Mouse (Mus musculus) liver, embryonic 13.5 days (tissue): ENCODE data around the gene Man2a2. TPM values are rescaled to one million over a fixed set of nuclear protein-coding genes. Genes with fewer than 3 reads are reported as not detected.
A peak's percentile ranks its signal among the peaks of the same experiment; 100 is the strongest.

Experiments used
- ATAC-seq: fragments of 200-750 bp; cut with Nextera tagmentation; 2 replicates; pipeline ENCODE4 v1.8.0; 2017; ENCODE audit warnings: low read depth, mild to moderate bottlenecking, moderate number of reproducible peaks, moderate library complexity
- DNase-seq: peaks from one replicate; pipeline ENCODE4 v3.0.0; 2022
- H3K27ac ChIP-seq: fragments of 300-500 bp; sonication (generic); 2 replicates; pipeline ENCODE4 v1.5.1; 2015; ENCODE audit warnings: moderate library complexity, mild to moderate bottlenecking, inconsistent platforms
- H3K27me3 ChIP-seq: fragments of 300-500 bp; sonication (generic); 2 replicates; pipeline ENCODE4 v1.6.1; 2015; ENCODE audit warnings: mild to moderate bottlenecking, inconsistent platforms
- H3K36me3 ChIP-seq: fragments of 300-500 bp; sonication (generic); 2 replicates; pipeline ENCODE4 v1.6.1; 2015; ENCODE audit warnings: mild to moderate bottlenecking, inconsistent platforms
- H3K4me1 ChIP-seq: fragments of 300-500 bp; sonication (generic); replicated peaks from 2 replicates; pipeline ENCODE4 v1.6.1; 2015; ENCODE audit warnings: inconsistent platforms
- H3K4me2 ChIP-seq: fragments of 300-500 bp; sonication (generic); 2 replicates; pipeline ENCODE4 v1.6.1; 2015; ENCODE audit warnings: inconsistent platforms, mild to moderate bottlenecking, moderate library complexity
- H3K4me3 ChIP-seq: fragments of 300-500 bp; sonication (generic); replicated peaks from 2 replicates; pipeline ENCODE4 v1.5.1; 2015; ENCODE audit warnings: mild to moderate bottlenecking, inconsistent platforms
- H3K9ac ChIP-seq: fragments of 300-500 bp; sonication (generic); 2 replicates; pipeline ENCODE4 v1.6.1; 2015; ENCODE audit warnings: mild to moderate bottlenecking, inconsistent platforms
- H3K9me3 ChIP-seq: fragments of 300-500 bp; sonication (generic); replicated peaks from 2 replicates; pipeline ENCODE4 v1.6.1; 2016; ENCODE audit warnings: inconsistent platforms
- WGBS: fragments of 180-500 bp; shearing (Covaris S2); methylation state at CpG from one replicate; pipeline ENCODE4 v1.1.7; 2015; ENCODE audit not compliant: insufficient replicate concordance; 5-methylcytosine and 5-hydroxymethylcytosine counted together
- polyA plus RNA-seq: library from polyadenylated mRNA; unstranded; fragments of >200 nt; fragmentation: Nextera tagmentation; extraction: Ambion mirVana; gene quantifications from 2 replicates; pipeline ENCODE4 v1.2.1, GENCODE M21; 2015

The Man2a2 gene
- polyA plus RNA-seq, 1 experiment from 2014 or later = 2.2 TPM

DNA sequence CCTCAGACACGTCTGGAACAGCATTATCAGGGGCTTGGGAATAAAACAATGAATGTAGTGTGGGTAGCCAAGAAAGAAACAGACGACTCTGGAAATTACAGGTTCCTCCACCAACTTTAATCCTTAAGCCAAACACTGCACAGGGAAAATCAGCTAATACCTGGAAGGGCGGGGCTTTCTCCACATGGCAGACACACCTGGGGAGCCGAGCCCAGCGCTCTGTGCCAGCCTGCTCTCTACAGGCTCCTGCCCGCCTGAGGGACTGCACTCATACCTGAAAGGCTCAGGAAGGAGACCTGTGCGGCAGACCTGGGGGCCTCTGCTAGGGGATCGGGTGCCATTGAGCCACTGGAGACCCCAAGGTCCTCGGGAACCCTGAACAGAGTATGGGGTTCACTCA lies 36.5 kb upstream of the Man2a2 start:
- ATAC-seq = no peak
- Histone ChIP-seq H3K4me2 (no peak overlapping the region), H3K9me3 (no peaks in the 10 kb centered on the region), H3K9ac (no peak overlapping the region), H3K4me1 (peaks cover 23% of the 10 kb centered on the region), H3K36me3 (no peaks in the 10 kb centered on the region), H3K4me3 (no peak overlapping the region), H3K27me3 (peaks cover 56% of the 10 kb centered on the region), H3K27ac (no peak overlapping the region)
- WGBS = 66% methylated on average over 9 of the region's 9 CpGs
- no peak for DNase-seq

DNA sequence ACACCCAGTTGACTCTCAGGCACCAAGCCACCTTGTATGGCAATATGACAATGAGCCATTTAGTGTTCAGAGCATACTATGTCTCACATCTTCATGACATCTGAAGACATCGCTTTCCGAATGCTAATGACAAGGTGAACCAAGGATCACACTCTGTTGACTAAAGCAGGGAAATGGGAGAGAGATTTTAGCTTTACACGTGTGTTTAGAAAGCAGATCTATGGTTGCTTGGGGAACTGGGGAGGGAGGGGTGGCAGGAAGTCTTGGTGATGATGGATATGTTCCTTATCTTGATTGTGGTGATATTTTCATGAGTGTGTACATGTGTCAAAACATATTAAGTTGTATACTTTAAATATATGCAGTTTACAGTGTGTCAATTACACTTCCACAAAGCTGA lies 35.0 kb upstream of the Man2a2 start:
- Histone ChIP-seq H3K36me3 (no peaks in the 10 kb centered on the region), H3K4me3 (no peak overlapping the region), H3K9ac (no peak overlapping the region), H3K4me1 (peaks cover 32% of the 10 kb centered on the region), H3K4me2 (no peak overlapping the region), H3K9me3 (no peaks in the 10 kb centered on the region), H3K27ac (no peak overlapping the region), H3K27me3 (peaks cover 71% of the 10 kb centered on the region)
- 54% methylated on average over 3 of the region's 3 CpGs for WGBS
- ATAC-seq = no peak
- no peak for DNase-seq

DNA sequence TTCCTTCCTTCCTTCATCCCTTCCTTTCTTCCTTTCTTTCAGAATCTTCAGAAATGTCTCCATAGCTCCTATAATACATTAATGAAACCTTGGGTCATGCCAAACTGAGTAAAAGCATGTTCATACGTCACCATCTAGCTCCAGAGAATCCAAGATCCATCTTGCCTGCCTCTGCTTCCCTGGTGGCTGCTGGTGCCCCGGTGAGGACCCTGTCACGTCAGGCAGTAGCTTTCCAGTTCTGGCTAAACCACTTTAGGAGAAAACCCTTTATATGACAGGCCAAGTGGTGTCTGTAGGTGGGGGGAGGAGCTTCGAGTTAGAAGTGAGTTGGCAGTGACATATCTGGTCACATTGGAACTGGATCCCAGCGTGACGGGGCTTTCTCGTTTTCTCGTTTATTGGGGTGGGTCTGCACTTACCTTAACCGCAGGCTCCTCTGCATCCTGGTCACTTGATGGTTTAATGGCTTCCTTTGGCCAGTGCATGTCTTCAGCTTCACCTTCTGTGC lies 34.1 kb upstream of the Man2a2 start, which contains the start of gene Furin:
Gene Furin (minus strand): TSS at position 249 of the 508 bp plus-strand sequence.
- H3K27me3 ChIP-seq = peaks cover 81% of the 10 kb centered on the region
- no peak within 1 kb of the TSS for H3K4me3 ChIP-seq
- no peaks in the 10 kb centered on the region for H3K36me3 ChIP-seq
- H3K27ac ChIP-seq = no peak within 1 kb of the TSS
- 71% methylated on average over 9 of the region's 9 CpGs for WGBS
- no peak for ATAC-seq
- H3K4me1 ChIP-seq = peaks cover 41% of the 10 kb centered on the region
- H3K9ac ChIP-seq = no peak within 1 kb of the TSS
- no peak within 1 kb of the TSS for H3K4me2 ChIP-seq
- H3K9me3 ChIP-seq = no peaks in the 10 kb centered on the region
- no peak for DNase-seq

DNA sequence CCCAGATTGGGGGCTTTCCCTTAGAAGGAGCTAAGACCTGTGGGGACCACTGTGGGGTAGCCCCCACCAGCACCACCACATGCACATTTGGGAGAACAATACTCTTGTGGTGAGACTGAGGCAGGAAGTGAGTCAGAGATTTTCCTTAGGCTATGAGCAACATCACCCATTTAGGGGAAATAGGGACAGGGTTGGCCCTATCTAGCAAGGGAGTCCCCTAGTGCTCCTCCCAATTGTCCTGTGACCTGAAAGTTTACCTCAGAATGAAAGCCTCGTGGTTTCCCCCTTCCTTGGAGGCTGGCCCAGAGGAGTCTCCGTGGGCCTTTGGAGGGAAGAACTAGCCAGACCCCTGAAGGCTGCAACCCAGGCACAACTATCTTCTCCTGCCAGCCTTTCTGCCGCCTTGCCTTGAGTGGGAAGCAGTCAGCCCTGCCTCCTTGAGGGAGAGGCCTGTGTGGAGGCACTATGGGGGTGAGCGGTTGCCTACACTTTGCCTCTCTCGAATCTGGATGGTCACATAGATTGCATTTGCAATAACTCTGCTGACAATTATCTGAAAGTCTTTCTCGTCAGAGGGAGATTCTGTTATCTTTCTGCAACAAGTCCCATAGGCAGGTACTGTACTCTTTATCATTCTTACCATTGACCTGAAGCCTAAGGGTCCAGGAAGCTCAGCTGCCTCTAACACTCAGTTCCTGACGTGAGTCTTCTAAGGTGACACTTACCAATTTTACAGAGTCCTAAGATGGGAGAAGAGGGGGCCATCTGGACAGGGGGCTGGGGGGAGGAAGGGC lies 33.1 kb upstream of the Man2a2 start:
- ATAC-seq = no peak
- peaks cover 83% of the 10 kb centered on the region for H3K27me3 ChIP-seq
- H3K4me3 ChIP-seq = no peak overlapping the region
- DNase-seq = no peak
- no peak overlapping the region for H3K4me2 ChIP-seq
- no peak overlapping the region for H3K9ac ChIP-seq
- no peaks in the 10 kb centered on the region for H3K9me3 ChIP-seq
- WGBS = 11% methylated on average over 7 of the region's 7 CpGs
- no peak overlapping the region for H3K27ac ChIP-seq
- no peaks in the 10 kb centered on the region for H3K36me3 ChIP-seq
- peaks cover 47% of the 10 kb centered on the region for H3K4me1 ChIP-seq

DNA sequence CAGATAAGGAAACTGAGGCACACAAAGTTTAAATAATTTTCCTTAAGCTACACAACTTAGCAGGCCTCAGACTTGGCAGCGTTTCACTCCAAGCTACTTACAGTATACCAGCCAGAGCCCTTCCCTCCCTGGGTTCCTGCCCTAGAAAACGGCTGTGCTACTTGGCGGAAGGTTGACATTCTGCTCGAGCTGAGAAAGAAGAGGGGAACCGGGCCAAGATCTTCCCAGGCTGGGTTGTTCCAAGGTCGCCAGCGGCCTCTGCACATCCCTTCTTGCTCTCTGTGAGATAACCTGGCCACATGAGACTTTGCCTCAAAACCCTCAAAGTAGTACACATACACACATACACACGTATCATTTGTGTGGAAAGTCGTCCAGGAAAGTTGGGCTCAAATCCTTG lies 32.4 kb upstream of the Man2a2 start:
- no peak for ATAC-seq
- H3K27ac ChIP-seq = peak overlapping the region; percentile 68; the same call in 1 of the 2 replicates
- peak overlapping the region; percentile 76; the same call in 1 of the 2 replicates for H3K4me3 ChIP-seq
- WGBS = 38% methylated on average over 9 of the region's 9 CpGs
- H3K27me3 ChIP-seq = peaks cover 82% of the 10 kb centered on the region
- DNase-seq = no peak
- H3K9me3 ChIP-seq = no peaks in the 10 kb centered on the region
- H3K4me1 ChIP-seq = peaks cover 47% of the 10 kb centered on the region
- no peaks in the 10 kb centered on the region for H3K36me3 ChIP-seq
- peak overlapping the region; percentile 90 for H3K4me2 ChIP-seq
- H3K9ac ChIP-seq = peak overlapping the region; percentile 85; the same call in 1 of the 2 replicates

DNA sequence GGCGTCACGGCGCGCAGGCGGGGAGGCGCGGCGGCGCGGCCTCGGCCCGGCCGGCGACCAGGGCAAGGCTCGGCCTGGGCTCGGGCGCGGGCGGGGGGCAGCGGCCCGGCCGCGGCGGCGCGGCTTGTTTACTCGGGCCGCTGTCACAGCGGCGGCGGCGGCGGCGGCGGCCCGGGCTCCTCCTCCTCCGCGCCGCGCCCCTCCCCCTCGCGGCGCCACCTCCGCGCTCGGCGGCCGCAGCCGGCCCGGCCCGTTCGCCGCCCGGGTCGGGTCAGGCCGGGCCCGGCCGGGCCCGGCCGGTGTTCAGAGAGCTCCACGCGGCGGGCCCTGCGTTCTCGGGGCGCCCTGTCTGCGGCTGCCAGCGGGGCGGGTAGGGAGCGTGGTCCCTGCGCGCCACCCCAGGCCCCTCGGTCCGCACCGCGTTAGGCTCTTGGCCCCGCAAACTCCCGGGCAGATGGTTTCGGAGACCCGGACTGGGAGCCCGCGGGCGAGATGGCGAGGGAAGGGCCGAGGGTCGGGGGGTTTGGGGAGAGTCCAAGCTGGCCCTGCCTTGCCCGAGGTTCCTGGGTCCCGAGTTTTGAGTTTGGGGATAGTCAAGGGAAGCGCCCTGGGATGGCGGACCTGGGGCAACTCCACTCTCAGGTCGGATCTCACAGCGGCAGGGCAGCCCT lies 31.6 kb upstream of the Man2a2 start:
- Histone ChIP-seq H3K27me3 (peaks cover 74% of the 10 kb centered on the region), H3K4me3 (peak overlapping the region; percentile 76), H3K4me1 (peaks cover 47% of the 10 kb centered on the region), H3K9me3 (no peaks in the 10 kb centered on the region), H3K4me2 (peak overlapping the region; percentile 90), H3K36me3 (peaks cover 2% of the 10 kb centered on the region; the same call in 1 of the 2 replicates), H3K27ac (peak overlapping the region; percentile 75), H3K9ac (peak overlapping the region; percentile 85)
- WGBS = under 1% methylated on average over 39 of the region's 92 CpGs
- DNase-seq (no peak), ATAC-seq (peak; percentile 55)

DNA sequence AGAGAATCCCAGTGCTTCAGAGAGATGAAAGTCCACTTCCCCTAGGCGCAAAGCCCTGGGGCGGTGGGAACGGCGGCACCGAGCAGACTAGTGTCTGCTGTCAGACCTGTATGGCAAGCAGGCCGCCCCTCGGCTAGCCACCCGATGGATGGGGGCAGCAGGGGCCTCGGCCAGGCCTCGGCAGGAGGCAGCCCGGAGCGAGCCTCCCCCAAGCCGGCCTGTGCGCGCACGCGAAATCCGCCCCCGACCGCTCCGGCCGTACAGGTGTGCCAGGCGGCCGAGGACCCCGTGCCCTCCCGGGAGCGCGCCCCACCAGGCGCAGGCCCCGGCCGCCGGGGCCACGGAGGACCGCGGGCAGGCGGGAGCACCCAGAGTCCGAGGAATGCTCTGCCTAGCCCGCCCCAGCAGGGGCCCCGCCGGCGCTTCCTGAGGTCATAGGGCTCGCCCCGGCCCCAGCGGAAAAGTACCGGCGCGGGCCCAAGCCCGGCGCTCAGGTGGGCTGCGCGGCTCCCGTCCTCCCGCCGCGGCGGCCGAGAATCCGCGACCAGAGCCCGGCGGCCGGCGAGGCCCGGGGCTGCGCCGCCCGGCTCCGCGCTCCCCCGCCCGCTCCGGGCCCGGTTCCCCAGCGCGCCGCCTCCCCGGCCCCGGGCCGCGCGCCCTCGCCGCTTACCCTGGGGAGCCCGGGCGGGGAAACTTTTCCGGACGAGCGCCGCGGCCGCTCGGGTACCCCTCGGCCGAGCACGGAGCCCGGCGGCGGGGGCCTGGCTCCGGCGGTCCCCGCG lies 30.9 kb upstream of the Man2a2 start:
- H3K4me2 ChIP-seq = peak overlapping the region; percentile 90
- WGBS = under 1% methylated on average over 69 of the region's 102 CpGs
- peak overlapping the region; percentile 76 for H3K4me3 ChIP-seq
- peak overlapping the region; percentile 75 for H3K27ac ChIP-seq
- H3K9ac ChIP-seq = peak overlapping the region; percentile 85
- H3K27me3 ChIP-seq = peaks cover 69% of the 10 kb centered on the region
- DNase-seq (no peak), ATAC-seq (peak; percentile 34)
- H3K9me3 ChIP-seq = no peaks in the 10 kb centered on the region
- H3K36me3 ChIP-seq = peaks cover 9% of the 10 kb centered on the region; the same call in 1 of the 2 replicates
- peaks cover 47% of the 10 kb centered on the region for H3K4me1 ChIP-seq

DNA sequence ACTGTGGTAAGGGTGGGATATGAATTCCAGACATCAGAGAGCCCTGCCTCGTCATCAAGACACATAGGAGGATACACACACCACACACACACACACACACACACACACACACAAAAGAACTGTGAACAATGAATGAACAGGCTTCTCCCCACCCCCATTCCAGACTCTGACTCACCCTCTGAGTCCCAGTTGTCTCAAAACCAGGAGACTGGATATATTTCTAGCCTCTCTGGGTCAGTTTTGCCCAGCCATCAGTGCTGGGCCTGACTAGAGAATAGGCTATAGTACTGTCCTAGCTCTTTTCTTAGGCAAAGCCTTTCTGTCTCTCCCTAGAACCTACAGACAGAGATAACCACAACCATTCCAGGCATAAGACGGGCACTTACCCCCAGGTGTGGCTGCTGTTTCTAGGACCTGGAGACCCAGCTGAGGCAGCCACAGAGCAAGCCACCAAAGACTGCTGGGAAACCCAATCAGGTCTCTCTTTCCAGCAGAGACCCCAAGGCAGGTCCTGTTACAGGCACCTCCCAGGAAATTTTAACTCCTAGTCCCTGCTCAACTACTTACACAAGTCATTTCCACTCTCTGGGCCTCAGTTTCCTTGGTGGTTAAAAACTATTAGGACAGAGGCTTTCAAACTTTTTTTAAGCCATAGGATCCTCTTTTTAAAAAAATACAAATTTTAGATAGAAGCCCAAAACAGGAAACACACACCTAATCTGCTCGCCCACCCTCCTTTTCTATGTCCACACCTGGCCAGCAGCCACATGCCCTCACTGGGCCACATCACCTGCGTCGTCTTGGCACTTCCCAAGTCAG lies 30.1 kb upstream of the Man2a2 start:
- peaks cover 51% of the 10 kb centered on the region for H3K4me1 ChIP-seq
- 23% methylated on average over 5 of the region's 5 CpGs for WGBS
- H3K9me3 ChIP-seq = no peaks in the 10 kb centered on the region
- DNase-seq (no peak), ATAC-seq (no peak)
- H3K27me3 ChIP-seq = peaks cover 62% of the 10 kb centered on the region
- H3K9ac ChIP-seq = peak overlapping the region; percentile 85
- peaks cover 15% of the 10 kb centered on the region for H3K36me3 ChIP-seq
- peak overlapping the region; percentile 75 for H3K27ac ChIP-seq
- H3K4me3 ChIP-seq = peak overlapping the region; percentile 76
- peak overlapping the region; percentile 90 for H3K4me2 ChIP-seq

DNA sequence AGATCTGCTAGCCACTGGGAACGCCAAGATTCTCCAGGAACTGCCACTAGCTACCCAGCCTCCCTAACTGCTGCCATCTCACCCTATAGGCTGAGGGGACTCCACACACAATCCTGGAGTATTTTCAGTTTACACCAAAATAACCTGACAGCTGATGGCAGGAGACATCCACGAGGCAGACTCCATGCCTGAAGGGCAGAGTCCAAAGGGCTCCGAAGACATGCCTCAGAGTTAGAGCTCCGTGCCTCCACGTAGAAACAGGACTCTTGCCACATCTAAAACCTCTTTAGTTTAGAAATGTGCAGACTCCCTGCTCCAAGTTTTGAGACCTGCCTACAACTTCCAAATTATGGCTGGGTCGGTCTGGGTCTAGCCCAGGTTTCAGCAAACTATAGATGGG lies 29.4 kb upstream of the Man2a2 start:
- H3K36me3 ChIP-seq = peaks cover 20% of the 10 kb centered on the region
- peak overlapping the region; percentile 76 for H3K4me3 ChIP-seq
- peaks cover 51% of the 10 kb centered on the region for H3K4me1 ChIP-seq
- H3K4me2 ChIP-seq = peak overlapping the region; percentile 90
- H3K9ac ChIP-seq = peak overlapping the region; percentile 24; the same call in 1 of the 2 replicates
- H3K27ac ChIP-seq = peak overlapping the region; percentile 75
- no peak for DNase-seq
- WGBS = 67% methylated on average over 6 of the region's 6 CpGs
- no peaks in the 10 kb centered on the region for H3K9me3 ChIP-seq
- H3K27me3 ChIP-seq = peaks cover 55% of the 10 kb centered on the region
- no peak for ATAC-seq

DNA sequence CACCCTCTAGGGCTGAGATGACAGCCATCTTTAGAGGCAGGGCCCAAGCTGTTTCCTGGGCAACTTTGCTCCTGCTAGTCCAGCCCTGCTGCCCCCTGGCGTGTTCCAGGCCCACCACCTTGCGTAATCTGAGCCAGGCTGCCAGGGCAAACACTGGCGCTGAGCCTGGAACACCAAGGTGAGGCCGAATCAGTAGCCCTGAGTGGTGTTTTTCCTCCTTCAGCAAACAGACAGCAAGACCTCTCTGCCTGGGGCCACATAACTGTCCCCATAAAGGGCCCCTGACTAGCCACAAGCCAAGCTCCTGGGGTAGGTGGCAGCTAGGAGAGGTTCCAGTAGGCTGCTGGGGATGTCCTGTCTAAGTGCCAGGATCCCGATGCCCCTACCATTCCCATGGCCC lies 28.9 kb upstream of the Man2a2 start:
- Histone ChIP-seq H3K9me3 (no peaks in the 10 kb centered on the region), H3K27me3 (peaks cover 51% of the 10 kb centered on the region), H3K36me3 (peaks cover 24% of the 10 kb centered on the region), H3K9ac (peak overlapping the region; percentile 24; the same call in 1 of the 2 replicates), H3K4me2 (peak overlapping the region; percentile 90), H3K4me1 (peaks cover 51% of the 10 kb centered on the region), H3K4me3 (peak overlapping the region; percentile 76; the same call in 1 of the 2 replicates), H3K27ac (peak overlapping the region; percentile 75)
- no peak for DNase-seq
- WGBS = 58% methylated on average over 5 of the region's 5 CpGs
- peak; percentile 43 for ATAC-seq
